ENCODE assay signal across 8 mouse cellular contexts in genomic region chr11:32161500-32161899, GRCm38 (mm10). TPM values are rescaled to one million over a fixed set of nuclear protein-coding genes. Genes with fewer than 3 reads are reported as not detected.
DNase-seq lines count a peak whose midpoint lies in the region; ATAC-seq lines count a peak whose summit lies in the region.

No protein-coding gene starts in this region.

- peak; percentile 57 for DNase-seq in thymus, postnatal 4 days
- no peak for DNase-seq in thymus, adult 18-20 months
- peak; percentile 48 for DNase-seq in embryo, embryonic 10.5 days (ENCODE audit: low spot score)
- peak; percentile 48 for DNase-seq in right cerebral cortex, postnatal 14 days
- DNase-seq in gastrocnemius, postnatal 10 days: no peak
- DNase-seq in gastrocnemius, postnatal 4 days (ENCODE audit: low spot score in 2 of 2): no peak

- H3K36me3 ChIP-seq in hindbrain, embryonic 16.5 days (ENCODE audit: control insufficient read depth, insufficient read depth, low read length): no peaks in the 10 kb centered on the region
- H3K36me3 ChIP-seq in limb, embryonic 15.5 days: no peaks in the 10 kb centered on the region

- ATAC-seq in hindbrain, embryonic 16.5 days: peak; percentile 34
- ATAC-seq in limb, embryonic 15.5 days (ENCODE audit: insufficient number of reproducible peaks, low FRiP score, low TSS enrichment, low read depth): no peak

- peak overlapping the region; percentile 90 for H3K27ac ChIP-seq in hindbrain, embryonic 16.5 days (ENCODE audit: low read depth, low read length)
- no peak overlapping the region for H3K27ac ChIP-seq in limb, embryonic 15.5 days

- no peaks in the 10 kb centered on the region for H3K9me3 ChIP-seq in hindbrain, embryonic 16.5 days (ENCODE audit: control insufficient read depth, low read length)
- H3K9me3 ChIP-seq in limb, embryonic 15.5 days: no peaks in the 10 kb centered on the region

- H3K4me2 ChIP-seq in hindbrain, embryonic 16.5 days (ENCODE audit: low read length): peak overlapping the region; percentile 61
- peak overlapping the region; percentile 57 for H3K4me2 ChIP-seq in limb, embryonic 15.5 days

- no peaks in the 10 kb centered on the region for H3K27me3 ChIP-seq in hindbrain, embryonic 16.5 days (replicated peaks; ENCODE audit: control insufficient read depth, insufficient read depth, low read length)
- peaks cover 13% of the 10 kb centered on the region; the same call in 1 of the 2 replicates for H3K27me3 ChIP-seq in limb, embryonic 15.5 days

- peak overlapping the region; percentile 21 for H3K4me3 ChIP-seq in hindbrain, embryonic 16.5 days (ENCODE audit: low read length)
- H3K4me3 ChIP-seq in limb, embryonic 15.5 days: peak overlapping the region; percentile 27

- H3K9ac ChIP-seq in hindbrain, embryonic 16.5 days (ENCODE audit: low read depth, low read length): peak overlapping the region; percentile 65; the same call in 1 of the 2 replicates
- H3K9ac ChIP-seq in limb, embryonic 15.5 days: no peak overlapping the region

- WGBS in hindbrain, embryonic 16.5 days: 10% methylated on average over 9 of the region's 9 CpGs
- WGBS in limb, embryonic 15.5 days: 9% methylated on average over 9 of the region's 9 CpGs

- H3K4me1 ChIP-seq in hindbrain, embryonic 16.5 days (ENCODE audit: control insufficient read depth, insufficient read depth, low read depth, low read length): peaks cover 19% of the 10 kb centered on the region
- peaks cover 17% of the 10 kb centered on the region for H3K4me1 ChIP-seq in limb, embryonic 15.5 days

RNA-seq across cellular contexts. Expression of gene Il9r, which starts 38.6 kb away (rescaled TPM):
- not detected in 2 replicates for polyA plus RNA-seq in hindbrain, embryonic 16.5 days (2015; fragmentation: Nextera tagmentation; extraction: Ambion mirVana)
- 0.31 and 0.55 TPM in 2 replicates for polyA plus RNA-seq in limb, embryonic 15.5 days (2015; fragmentation: Nextera tagmentation; extraction: Ambion mirVana)
- total RNA-seq in gastrocnemius, postnatal 10 days (2021): not detected
- under 1 TPM; 0.12 to 0.23 TPM for total RNA-seq in gastrocnemius, postnatal 4 days (2021)

RNA-seq across cellular contexts. Expression of gene Snrnp25, which starts 43.7 kb away (rescaled TPM):
- 45.6 and 49.9 TPM in 2 replicates for polyA plus RNA-seq in hindbrain, embryonic 16.5 days (2015; fragmentation: Nextera tagmentation; extraction: Ambion mirVana)
- polyA plus RNA-seq in limb, embryonic 15.5 days (2015; fragmentation: Nextera tagmentation; extraction: Ambion mirVana): 45.6 and 48.1 TPM in 2 replicates
- 1 to 10 TPM; 7.6 to 8.6 TPM for total RNA-seq in gastrocnemius, postnatal 10 days (2021)
- total RNA-seq in gastrocnemius, postnatal 4 days (2021): 10 to 100 TPM in 1 of 2 experiments, 1 to 10 TPM in 1; 10.0 to 12.2 TPM

Comparison
In these comparisons a context has a peak if more than half of its experiments do, and no peak if none do; other contexts are left out.
1. DNase-seq: peak in thymus, postnatal 4 days (single experiment), embryo, embryonic 10.5 days (single experiment) and right cerebral cortex, postnatal 14 days (single experiment); none in thymus, adult 18-20 months (0 of 2), gastrocnemius, postnatal 10 days (single experiment) and gastrocnemius, postnatal 4 days (0 of 2).